Mouse (Mus musculus): Measurements from ENCODE around the gene Mkrn3.
A peak's percentile ranks its signal among the peaks of the same experiment; 100 is the strongest.

Gene Mkrn3

DNA sequence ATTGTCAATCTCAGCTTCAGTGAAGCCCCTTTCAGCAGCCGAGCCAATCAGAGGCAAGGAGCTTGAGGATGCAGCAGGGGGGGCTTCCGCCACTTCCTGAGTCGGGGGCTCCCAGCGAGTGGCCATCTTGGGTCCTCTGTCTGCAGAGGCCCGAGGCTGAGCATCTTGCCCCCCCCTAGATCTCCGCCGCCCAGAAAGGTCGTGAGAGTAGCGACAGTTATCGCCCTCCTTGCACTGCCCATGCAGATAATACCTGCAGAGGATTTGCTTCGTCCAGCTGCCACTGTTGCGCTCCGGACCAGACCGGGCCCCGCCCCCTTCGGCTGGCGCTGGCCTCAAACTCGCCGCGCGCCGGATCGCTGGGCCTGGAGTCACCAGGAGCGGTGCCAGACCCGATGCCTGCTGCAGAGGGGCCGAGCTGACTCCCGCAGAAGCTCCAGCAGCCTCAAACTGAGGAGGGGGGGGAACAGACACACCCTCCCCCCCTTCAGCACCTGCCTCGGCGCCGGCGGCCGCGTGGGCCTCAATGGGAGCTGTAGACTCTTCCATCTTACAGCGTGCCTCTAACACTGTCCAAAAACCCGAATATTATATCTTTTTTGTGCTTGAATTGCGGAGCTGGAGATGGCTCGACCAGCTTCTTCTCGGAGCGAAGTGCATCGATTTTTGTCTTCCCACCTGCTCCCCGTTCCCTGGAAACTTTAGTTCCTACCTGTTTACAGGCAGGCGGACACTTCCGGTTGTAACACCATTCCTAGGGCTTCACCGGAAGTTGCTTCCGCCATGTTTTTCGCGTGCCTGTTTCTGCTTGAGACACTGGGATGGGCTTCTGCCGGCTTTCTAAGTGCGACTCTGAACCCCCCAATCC, at the start of gene Mkrn3:
Mkrn3 (minus strand) TSS at position 647 of the 868 bp plus-strand sequence.
- peak; percentile 87 for DNase-seq

DNA sequence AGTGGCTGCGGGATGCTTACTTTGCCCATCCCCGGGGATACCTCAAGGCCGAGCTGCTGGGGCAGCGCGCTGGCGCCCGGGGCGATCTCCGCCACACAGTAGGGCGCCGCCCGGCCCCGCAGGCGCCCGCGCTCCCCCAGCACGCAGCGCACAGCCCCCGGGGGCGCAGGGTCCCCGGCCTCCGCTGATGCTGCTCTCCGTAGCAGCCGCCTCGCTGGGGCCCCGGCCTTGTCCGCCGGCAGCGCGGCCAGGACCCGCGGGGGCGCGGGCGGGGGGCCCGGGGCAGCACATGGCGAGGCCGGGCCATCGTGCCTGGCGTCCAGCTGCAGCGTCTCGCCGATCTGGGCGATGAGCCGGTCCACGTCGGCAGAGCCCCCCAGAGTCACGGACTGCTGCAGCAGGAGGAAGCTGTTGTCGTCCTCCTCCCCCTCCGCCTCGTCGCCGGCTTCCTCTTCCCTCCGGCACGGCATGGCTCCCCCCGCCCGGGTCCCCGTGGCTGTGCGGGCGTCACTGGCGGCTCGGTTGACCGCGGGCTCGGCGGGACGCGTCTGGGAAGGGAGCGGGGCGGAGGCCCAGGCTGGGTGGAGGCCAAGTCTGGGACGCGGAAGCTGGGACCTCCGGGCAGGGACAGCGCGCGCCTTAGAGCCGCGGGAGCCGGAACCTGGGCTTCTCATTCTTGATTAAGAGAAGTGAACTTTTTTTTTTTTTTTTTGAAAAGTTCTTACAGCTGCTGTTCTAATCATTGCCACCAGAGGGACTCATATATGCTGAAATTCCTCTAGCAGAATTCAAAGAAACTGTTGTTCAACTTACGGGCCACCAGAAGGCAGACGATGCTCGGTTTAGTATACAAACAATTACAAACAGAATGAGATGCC, 44.2 kb upstream of the Mkrn3 start, which contains the start of gene Peg12:
Peg12 (minus strand) TSS at position 633 of the 878 bp plus-strand sequence.
- peak; percentile 74 for DNase-seq

DNA sequence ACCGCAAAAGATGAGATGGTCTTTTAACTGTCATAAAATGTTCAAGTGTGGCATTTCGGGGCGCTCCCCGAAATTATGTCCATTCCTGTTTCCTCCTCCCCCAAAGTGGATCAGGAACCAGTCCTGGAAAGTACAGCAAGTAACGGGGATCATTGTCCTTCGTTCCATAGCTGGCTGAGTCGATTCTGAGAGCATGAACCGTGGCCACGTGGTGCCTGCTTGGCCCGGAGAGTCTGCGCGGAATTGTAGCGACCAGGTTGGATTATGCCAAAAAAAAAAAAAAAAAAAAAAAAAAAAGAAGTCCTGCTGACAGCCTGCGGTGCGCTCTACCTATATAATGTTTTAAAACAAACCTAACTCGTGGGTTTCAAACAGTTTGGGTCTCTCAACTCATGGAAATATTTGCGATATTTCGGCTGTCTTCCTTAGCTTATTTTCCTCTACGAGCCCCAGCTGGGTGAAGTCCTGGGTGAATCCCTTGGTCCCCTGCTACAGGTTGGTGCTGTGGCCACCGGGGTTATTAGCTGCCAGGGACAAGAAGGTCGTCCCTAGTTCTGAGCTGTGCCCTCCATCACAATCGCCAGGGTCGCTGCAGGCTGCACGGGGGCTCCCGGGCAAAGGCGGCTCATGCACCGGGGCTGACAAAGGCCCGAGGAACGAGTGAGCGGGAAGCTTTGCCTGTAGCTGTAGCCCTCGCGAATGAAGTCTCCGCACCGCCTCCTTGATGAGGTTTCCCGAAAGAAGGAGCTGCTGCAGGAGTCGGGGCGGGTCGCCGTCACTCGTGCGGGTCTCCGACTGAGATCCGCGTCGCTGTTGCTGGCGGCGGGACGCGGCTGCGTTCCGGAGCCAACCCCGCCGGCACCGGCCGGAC, 43.3 kb upstream of the Mkrn3 start:
- peak; percentile 10 for DNase-seq

DNA sequence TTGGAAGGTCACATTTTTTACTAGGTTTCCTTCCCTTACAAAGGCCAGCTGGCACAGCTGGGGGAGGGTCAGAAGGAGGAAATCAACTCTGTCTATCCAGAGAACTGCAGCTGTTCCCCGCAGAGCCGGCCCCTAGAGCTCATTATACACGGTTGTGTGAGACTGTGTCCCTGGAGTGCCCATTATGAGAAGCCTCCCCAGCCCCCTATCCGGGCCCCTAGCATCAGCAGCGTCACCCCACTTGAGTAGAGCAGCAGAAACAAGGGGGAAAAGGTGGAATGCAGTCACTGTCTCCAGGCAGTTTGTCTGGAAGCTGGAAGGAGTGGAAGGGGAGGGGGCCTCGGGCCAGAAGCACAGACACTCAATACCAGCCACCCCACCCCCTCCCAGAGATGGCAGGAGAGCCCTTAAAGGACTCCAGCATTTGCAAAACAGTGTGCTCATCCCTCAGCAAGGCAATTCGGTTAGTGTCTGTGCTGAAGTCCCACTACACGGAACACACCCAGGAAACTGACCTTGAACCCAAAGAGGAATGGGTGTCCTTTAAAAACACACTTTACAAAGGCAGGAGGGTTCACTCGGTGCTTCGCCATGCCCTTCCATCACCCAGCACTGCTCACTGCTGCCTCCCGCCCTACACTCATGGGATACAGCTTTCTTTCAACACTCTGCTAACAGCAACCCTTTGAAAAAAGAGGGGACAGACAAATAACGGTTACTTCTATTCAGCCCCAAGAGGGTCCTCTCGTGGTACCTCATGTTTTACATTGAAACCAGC, 42.5 kb upstream of the Mkrn3 start:
- peak; percentile 41 for DNase-seq

DNA sequence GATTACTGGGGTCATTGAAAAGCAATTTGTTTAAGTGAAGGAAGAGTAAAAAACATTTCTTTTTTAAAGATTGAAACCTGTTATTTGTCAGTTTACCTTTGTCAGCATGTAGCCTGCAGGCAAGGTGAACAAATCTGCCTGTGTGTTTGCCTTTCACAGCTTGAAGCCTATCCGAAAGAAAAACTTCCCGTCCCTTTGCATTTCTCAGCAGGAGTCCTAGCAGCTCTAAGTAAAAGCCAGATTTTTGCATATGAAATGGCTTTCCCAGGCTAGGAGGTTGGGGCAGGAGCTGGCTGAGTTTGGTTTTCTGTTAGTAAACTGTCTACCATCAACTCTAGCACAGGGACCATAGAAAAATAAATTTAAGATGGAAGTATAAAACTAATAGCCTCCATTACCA, 32.4 kb upstream of the Mkrn3 start:
- no peak for DNase-seq

DNA sequence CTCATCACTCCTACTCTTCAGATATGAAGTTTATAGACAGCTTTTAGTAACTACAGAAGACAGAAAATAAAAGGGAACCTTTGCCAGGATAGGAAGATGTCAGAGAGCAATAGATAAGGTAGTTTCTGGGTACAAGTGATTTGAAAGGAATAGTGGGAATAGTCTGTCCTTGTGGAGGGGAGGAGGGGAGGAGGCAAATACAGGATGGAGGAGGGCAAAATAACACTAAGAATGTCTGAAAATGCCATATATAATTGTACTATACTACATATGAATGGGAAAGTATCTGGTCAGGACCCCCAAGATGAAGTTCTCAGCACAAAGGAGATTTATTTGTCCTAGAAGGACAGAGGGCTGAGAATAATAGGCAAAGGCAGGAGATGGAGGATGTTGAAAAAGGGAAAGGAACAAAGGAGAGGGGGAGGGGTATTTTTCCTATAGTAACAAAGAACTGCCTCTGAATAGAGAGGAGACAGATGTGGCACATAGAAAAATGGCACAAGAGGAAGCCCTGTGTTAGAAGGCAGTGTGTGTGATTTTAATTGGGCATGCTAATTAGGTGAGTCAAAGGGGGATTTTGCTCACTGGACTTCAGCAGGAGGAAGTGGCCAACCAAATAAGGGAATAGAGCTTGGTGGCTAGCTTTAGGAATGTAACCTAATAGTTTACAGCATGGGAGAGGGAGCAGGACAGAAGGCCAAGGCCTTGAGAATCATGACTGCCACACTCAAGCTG, 25.7 kb upstream of the Mkrn3 start:
- no peak for DNase-seq

DNA sequence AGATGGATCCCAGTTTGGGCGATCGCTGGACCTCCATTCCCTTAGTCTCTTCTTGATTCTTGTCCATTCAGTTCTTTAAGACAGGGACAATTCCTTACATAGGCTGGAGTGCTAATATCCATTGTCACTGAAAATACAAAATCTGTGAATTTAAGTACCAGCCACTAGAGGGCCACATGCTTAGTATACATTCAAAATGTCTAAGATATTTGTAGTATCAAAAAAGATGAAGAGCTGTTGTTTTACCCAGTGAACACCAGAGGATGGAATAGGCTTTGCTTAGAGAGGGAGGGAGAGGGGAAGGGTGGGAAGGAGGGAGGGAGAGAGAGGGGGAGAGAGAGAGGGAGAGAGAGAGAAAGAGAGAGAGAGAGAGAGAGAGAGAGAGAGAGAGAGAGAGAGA, 16.5 kb upstream of the Mkrn3 start:
- DNase-seq = no peak

DNA sequence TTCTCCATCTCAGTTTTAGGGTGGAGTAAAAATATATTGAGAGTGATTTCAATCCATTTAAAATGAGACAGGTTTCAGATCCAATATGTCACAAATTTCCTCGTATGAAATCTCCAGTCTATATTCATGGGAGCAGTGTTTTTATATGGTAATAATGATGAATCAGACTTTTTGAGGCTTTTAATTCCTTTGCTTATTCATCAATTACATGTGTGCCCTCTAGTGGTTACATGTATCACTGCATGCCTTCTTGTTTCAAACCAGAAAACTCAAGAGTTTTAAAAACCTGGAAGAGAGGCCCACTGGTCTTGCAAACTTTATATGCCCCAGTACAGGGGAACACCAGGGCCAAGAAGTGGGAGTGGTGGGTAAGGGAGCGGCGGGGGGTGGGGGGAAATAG, 13.3 kb upstream of the Mkrn3 start:
- no peak for DNase-seq

DNA sequence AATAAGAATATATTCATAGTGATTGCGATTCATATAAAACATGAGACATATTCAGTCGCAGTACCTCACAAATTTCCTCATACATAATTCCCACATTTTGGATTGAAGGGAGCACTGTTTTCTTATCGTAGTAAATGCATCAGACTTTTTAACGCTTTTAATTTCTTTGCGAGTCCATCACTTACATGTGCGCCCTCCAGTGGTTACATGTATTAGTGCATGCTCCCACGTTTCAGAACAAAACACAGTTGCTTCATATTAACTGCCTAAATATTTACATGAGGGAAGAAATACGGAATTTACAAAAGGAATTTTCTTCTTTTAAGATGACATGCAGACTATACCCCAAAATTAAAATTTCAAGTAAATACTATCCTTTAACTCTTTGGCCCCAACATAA, 8.4 kb upstream of the Mkrn3 start:
- DNase-seq = peak; percentile 37

DNA sequence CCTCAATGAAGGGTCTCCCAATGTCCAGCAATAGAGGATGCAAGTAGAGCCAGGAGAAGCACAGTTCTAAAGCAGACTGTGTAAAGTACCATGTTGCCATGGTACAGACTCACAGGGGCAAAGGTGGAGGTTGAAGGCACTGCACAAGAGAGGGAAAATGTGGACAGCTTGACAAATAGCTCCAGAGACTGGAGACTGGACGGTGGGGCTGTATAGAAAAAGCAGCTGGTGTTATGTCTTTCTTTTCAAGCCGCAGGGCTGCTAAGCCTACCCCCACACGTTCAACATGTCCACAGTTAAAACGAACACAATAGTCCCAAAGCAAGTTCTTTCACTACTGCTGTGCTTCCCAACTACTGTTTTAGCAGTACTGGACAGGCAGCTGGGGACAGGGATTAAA, 3.3 kb upstream of the Mkrn3 start:
- DNase-seq = no peak

DNA sequence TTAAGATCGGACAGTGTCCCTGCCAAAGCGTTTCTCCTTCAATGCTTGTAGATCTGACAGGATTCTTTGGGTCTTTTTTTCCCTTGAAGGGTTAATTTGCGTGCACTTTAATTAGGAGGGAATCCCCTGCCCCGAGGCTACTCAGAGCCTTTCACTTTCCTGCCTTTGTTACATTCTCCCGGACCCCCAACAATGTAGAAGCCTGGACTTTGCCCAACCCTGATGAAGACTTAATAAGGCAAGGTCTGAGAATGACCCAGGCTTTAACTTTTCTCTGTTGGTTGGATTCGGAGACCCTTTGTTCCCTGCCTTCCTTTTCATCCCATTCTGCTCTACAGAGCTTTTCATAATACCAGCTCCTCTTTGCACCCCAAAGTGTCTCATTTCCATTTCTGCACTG, 627 bp upstream of the Mkrn3 start:
- DNase-seq = no peak

DNA sequence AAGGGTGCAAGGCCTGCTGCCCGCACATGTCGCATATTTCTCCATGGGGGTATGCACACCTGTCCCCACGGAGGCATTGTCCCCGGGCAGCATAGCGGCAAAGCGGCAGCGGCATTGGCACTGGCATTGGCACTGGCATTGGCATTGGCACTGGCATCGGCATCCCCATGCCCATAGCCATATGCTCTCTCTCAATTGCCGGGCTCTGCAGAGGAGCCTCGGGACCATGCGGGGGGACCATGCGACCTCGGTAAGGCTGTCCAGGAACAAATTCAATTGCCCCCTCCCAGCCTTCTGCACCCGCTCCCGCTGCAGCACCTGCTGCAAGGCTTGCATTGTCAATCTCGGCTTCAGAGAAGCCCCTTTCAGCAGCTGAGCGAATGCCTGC, 840 bp downstream of the Mkrn3 start:
- DNase-seq = no peak

DNA sequence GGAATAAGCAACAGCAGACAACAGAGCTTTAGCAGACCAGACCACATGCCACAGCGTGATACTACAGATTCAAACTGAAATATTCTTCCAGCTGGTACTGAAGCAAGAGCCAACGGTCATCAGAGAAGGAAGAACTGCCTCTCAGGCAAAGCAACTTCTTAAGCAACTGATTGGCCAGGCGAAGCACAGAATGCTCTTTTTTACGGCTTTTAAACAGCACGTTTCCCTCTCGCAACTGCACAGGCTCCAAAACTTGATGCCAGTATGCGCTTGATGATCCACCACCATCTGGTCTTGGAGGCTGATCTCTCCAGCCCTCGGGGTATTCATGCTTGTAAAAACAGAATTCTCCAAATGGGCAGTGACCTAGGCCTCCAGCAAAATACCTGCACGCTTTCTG, 1.6 kb downstream of the Mkrn3 start:
- DNase-seq = no peak

DNA sequence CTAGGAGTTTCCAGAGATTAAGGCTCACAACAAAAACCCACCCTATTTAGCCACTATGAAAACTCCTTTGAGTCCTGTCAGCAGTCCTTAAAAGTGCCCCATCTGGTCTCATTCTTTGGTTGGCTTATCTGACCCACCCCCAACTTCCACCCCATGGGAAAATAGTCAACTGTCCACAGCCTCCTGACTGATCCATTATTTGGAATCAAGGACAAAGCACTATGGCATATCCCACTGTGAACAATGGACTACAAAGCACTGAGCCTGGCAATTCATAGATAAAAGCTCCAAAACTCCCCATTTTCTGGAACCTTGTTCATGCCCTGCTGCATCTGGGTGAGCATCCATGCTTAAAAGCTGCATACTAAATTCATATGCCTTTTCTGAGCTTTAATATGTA, 3.8 kb downstream of the Mkrn3 start:
- no peak for DNase-seq

DNA sequence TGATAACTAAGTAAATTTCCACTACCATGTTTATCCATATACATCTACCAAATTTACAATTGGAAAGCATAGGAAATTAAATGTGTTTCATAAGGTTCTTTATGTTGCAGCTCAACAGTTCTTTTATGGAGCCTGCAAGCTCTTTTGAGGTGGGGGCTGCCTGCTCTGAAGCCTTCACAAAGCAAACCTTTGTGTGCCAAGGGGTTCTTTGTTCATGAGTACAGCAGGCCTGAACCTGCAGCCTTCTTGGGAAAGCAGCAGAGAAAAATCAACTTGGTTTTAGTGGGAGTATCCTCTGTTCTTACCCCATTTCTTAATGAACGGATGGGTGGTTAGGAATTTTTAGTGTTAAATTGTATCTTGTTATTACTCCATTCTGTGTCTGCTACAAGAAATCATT, 4.7 kb downstream of the Mkrn3 start:
- DNase-seq = no peak

DNA sequence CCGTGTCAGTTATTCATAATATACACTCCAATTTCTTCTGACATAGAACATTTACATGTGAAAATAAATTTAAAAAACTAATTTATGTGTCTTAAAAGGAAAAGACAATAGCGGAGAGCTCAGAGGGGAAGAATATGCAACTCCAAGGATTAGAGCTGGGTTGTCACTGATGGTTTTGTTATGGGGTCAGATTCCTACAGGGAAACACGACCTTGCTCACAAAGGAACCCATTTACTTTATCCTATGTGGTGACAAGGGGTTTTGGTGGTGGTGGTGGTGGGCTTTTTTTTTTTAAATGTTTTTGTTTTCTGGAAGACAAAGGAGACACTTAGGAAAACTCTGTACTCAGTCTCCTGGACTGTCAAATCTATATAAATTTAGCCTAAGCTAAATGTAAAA, 12.1 kb downstream of the Mkrn3 start:
- no peak for DNase-seq

DNA sequence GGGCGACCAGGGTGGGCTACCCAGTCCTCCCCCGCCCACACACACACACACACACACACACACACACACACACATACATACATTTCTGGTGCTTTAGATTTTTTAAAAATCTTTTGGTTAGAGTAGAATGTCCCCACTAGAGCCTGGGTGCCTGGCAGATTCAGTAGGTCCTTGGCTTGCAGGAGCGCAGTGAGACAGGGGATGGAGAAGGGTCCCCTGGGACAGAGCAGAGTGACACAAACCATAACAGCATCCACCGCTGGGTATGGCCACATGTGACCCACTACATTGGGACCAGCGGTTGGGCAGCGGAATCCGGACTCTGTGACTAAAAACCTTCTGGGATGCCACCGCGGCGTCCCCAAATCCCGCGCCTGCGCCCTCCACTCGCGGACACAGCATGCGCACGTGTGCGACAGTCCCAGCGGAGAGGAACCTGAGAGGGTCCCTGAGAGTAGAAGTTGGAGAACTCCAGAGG, 13.3 kb downstream of the Mkrn3 start:
- no peak for DNase-seq

DNA sequence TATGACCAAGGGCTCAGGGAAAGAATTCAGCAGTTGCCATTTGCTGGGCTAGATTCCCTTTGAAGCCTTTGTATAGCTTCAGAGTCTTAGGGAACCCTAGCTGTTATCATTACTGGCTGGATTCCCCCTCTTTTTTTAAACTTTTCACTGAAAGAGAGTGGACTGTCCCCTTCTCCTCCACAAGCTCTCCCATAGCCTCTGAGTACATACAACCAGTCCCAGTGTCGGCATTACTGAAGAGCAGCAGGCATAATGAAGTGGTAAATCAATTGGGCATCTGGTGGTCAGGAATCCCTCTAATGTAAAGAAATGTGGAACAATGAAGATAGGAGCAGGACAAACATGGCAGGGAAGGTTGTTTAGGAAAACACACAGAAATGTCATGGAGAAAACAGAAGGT, 27.7 kb downstream of the Mkrn3 start:
- no peak for DNase-seq

DNA sequence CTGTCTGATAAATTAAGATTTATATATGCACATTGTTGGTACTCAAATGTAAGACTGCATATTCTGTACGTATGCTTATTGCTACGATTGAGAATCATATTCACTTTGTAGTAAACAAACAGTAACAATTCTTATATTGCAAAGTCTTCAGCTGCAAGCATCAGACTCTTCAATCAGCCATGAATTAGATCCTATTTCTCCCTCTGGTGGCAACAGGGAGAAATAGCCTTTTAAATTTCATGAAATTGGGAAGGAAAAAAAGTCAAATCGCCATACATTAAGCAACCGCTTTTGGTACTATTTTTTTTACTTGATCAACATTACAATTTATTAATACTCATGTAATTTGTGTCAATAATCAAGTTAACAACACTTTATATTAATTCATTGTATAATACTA, 31.6 kb downstream of the Mkrn3 start:
- no peak for DNase-seq

DNA sequence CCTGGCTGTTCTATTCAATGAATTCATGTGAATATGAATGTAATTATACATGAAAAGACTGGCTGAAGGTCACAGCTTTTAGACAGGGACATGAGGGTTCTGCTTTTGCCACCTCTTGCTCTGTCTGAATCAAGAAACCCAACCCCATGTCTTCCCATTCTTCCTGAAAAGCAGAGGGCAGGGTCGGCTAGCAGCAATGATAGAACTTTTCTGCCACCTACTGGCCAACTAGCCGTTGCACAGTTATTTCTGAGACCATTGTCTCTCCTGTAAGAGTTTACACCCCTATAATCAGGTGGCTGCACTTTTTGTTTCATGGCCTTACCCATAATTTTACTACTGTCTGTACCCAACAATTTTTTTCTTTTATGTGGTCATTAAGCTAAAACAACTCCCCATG, 37.5 kb downstream of the Mkrn3 start:
- DNase-seq = peak; percentile 47

DNA sequence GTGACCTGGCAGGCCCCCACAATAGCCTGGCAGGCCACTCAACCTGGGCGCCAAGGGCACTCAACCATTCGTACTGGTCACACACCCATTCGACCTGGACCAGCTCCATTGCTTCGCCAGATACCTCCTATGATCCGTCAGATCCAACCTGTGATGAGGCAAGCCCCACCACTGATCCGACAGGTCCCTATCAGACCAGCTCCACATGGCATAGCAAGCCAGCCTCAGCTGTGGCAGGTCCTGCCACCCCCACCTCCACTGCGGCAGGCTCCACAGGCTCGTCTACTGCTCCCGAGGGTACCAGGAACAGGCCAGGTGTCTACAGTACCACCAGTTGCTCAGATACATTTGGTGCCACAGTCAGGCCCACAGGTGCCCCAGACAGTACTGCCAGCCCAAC, 41.4 kb downstream of the Mkrn3 start:
- DNase-seq = no peak
